Mouse (Mus musculus) E14TG2a.4 (cell line): ENCODE data around the gene Klrg2.

ENCODE experiments used
- CTCF ChIP-seq: conservative IDR thresholded peaks from 2 replicates; pipeline ENCODE4 v1.5.1; 2014; ENCODE audit warnings: low read length
- POU5F1 ChIP-seq: IDR thresholded peaks from 2 replicates; pipeline ENCODE4 v1.6.1; 2014; ENCODE audit warnings: low read length, borderline replicate concordance

DNA sequence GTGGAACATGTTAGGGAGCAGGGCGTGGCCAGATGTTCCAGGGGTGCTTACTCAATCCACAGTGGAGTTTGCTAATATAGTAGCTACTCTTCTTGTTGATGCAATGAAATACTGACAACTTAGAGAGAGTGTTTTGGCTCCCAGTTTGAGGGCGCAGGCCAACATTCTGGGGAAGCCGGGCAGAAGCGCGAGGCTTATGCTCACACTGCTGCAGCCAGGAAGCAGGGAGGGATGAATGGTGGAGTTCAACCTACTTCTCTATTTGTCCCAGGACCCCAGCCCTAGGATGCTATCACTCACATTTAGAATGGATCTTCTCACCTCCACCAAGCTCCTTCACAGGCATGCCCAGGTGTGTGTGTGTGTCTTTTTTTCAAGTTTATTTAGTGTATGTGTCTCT is 11.0 kb downstream of the Klrg2 start:
- TF ChIP-seq CTCF (no peak), POU5F1 (no peak)
